Mouse (Mus musculus): ENCODE measurements around the gene Mtf1. TPM values are rescaled to one million over a fixed set of nuclear protein-coding genes. Genes with fewer than 3 reads are reported as not detected.

Gene Mtf1
- polyA plus RNA-seq, 1 experiment from 2014 or later = 24.2 TPM

GRCm38 (mm10) chr4:124766566-124766940, 35.4 kb upstream of the Mtf1 start:
- Histone ChIP-seq H3K4me1 (replicated peaks; ENCODE audit: control insufficient read depth, insufficient read depth, low read length) (peaks cover 49% of the 10 kb centered on the region), H3K4me2 (peak overlapping the region; percentile 4; the same call in 1 of the 2 replicates), H3K27ac (ENCODE audit: low read depth, low read length) (no peak overlapping the region; the same call in 1 of the 2 replicates)

GRCm38 (mm10) chr4:124768963-124769591, 32.8 kb upstream of the Mtf1 start:
- Histone ChIP-seq H3K9ac (ENCODE audit: low read depth, low read length) (no peak overlapping the region), H3K4me3 (ENCODE audit: low read depth, low read length) (peak overlapping the region; percentile 25; the same call in 1 of the 2 replicates), H3K9me3 (ENCODE audit: control insufficient read depth, low read length) (no peaks in the 10 kb centered on the region), H3K27ac (ENCODE audit: low read depth, low read length) (peak overlapping the region; percentile 71), H3K36me3 (ENCODE audit: control insufficient read depth, insufficient read depth, low read length) (no peaks in the 10 kb centered on the region), H3K27me3 (replicated peaks; ENCODE audit: control insufficient read depth, insufficient read depth, low read length) (no peaks in the 10 kb centered on the region), H3K4me2 (peak overlapping the region; percentile 51), H3K4me1 (replicated peaks; ENCODE audit: control insufficient read depth, insufficient read depth, low read length) (peaks cover 72% of the 10 kb centered on the region)
- 46% methylated on average over 13 of the region's 13 CpGs for WGBS
- DNase-seq (ENCODE audit: low spot score) (no peak), ATAC-seq (replicated peaks; ENCODE audit: low FRiP score) (peak; percentile 79)

More at GRCm38 (mm10) chr4:124766566-124766940, 35.4 kb upstream of the Mtf1 start:
- ATAC-seq (replicated peaks; ENCODE audit: low FRiP score) = no peak
- no peak overlapping the region for H3K9ac ChIP-seq (ENCODE audit: low read depth, low read length)
- 0 out of 2 replicates have a peak, but pooled peaks cover 5% of the 10 kb centered on the region for H3K36me3 ChIP-seq (ENCODE audit: control insufficient read depth, insufficient read depth, low read length)
- no peaks in the 10 kb centered on the region for H3K27me3 ChIP-seq (replicated peaks; ENCODE audit: control insufficient read depth, insufficient read depth, low read length)
- H3K9me3 ChIP-seq (ENCODE audit: control insufficient read depth, low read length) = no peaks in the 10 kb centered on the region
- DNase-seq (ENCODE audit: low spot score) = no peak
- 49% methylated on average over 2 of the region's 2 CpGs for WGBS
- H3K4me3 ChIP-seq (ENCODE audit: low read depth, low read length) = no peak overlapping the region

- Histone ChIP-seq H3K4me1 (replicated peaks; ENCODE audit: control insufficient read depth, insufficient read depth, low read length) (peaks cover 83% of the 10 kb centered on the region), H3K27me3 (replicated peaks; ENCODE audit: control insufficient read depth, insufficient read depth, low read length) (no peaks in the 10 kb centered on the region), H3K9ac (ENCODE audit: low read depth, low read length) (no peak overlapping the region), H3K36me3 (ENCODE audit: control insufficient read depth, insufficient read depth, low read length) (no peaks in the 10 kb centered on the region), H3K9me3 (ENCODE audit: control insufficient read depth, low read length) (no peaks in the 10 kb centered on the region), H3K4me3 (ENCODE audit: low read depth, low read length) (no peak overlapping the region), H3K4me2 (no peak overlapping the region), H3K27ac (ENCODE audit: low read depth, low read length) (no peak overlapping the region; the same call in 1 of the 2 replicates)
- ATAC-seq (replicated peaks; ENCODE audit: low FRiP score) = no peak
- WGBS = 70% methylated on average over 5 of the region's 5 CpGs
- no peak for DNase-seq (ENCODE audit: low spot score)
Measured at GRCm38 (mm10) chr4:124770624-124771023, 31.3 kb upstream of the Mtf1 start.

- Histone ChIP-seq H3K27ac (ENCODE audit: low read depth, low read length) (peak overlapping the region; percentile 67), H3K4me2 (peak overlapping the region; percentile 24), H3K4me3 (ENCODE audit: low read depth, low read length) (no peak overlapping the region), H3K9ac (ENCODE audit: low read depth, low read length) (no peak overlapping the region), H3K4me1 (replicated peaks; ENCODE audit: control insufficient read depth, insufficient read depth, low read length) (peaks cover 72% of the 10 kb centered on the region), H3K36me3 (ENCODE audit: control insufficient read depth, insufficient read depth, low read length) (no peaks in the 10 kb centered on the region), H3K9me3 (ENCODE audit: control insufficient read depth, low read length) (no peaks in the 10 kb centered on the region), H3K27me3 (replicated peaks; ENCODE audit: control insufficient read depth, insufficient read depth, low read length) (no peaks in the 10 kb centered on the region)
- 39% methylated on average over 4 of the region's 4 CpGs for WGBS
- ATAC-seq (replicated peaks; ENCODE audit: low FRiP score) (0 out of 2 replicates have a peak, but pooled peaks have one; percentile 2), DNase-seq (ENCODE audit: low spot score) (no peak)
Measured at GRCm38 (mm10) chr4:124772125-124772524, 29.8 kb upstream of the Mtf1 start.

GRCm38 (mm10) chr4:124773449-124773848, 28.5 kb upstream of the Mtf1 start:
- H3K9me3 ChIP-seq (ENCODE audit: control insufficient read depth, low read length) = no peaks in the 10 kb centered on the region
- no peak overlapping the region for H3K4me3 ChIP-seq (ENCODE audit: low read depth, low read length)
- no peak overlapping the region for H3K27ac ChIP-seq (ENCODE audit: low read depth, low read length)
- H3K27me3 ChIP-seq (replicated peaks; ENCODE audit: control insufficient read depth, insufficient read depth, low read length) = no peaks in the 10 kb centered on the region
- peaks cover under 1% of the 10 kb centered on the region for H3K36me3 ChIP-seq (ENCODE audit: control insufficient read depth, insufficient read depth, low read length)
- ATAC-seq (replicated peaks; ENCODE audit: low FRiP score) = no peak
- no peak overlapping the region for H3K9ac ChIP-seq (ENCODE audit: low read depth, low read length)
- 44% methylated on average over 1 of the region's 2 CpGs for WGBS
- peaks cover 61% of the 10 kb centered on the region for H3K4me1 ChIP-seq (replicated peaks; ENCODE audit: control insufficient read depth, insufficient read depth, low read length)
- 0 out of 2 replicates have a peak overlapping the region, but pooled peaks have one; percentile 12 for H3K4me2 ChIP-seq
- DNase-seq (ENCODE audit: low spot score) = no peak

- no peak for DNase-seq (ENCODE audit: low spot score)
- 70% methylated on average over 6 of the region's 6 CpGs for WGBS
- Histone ChIP-seq H3K4me2 (peak overlapping the region; percentile 65), H3K27ac (ENCODE audit: low read depth, low read length) (peak overlapping the region; percentile 84), H3K4me1 (replicated peaks; ENCODE audit: control insufficient read depth, insufficient read depth, low read length) (peaks cover 56% of the 10 kb centered on the region), H3K4me3 (ENCODE audit: low read depth, low read length) (peak overlapping the region; percentile 19; the same call in 1 of the 2 replicates), H3K9me3 (ENCODE audit: control insufficient read depth, low read length) (no peaks in the 10 kb centered on the region), H3K27me3 (replicated peaks; ENCODE audit: control insufficient read depth, insufficient read depth, low read length) (no peaks in the 10 kb centered on the region), H3K9ac (ENCODE audit: low read depth, low read length) (peak overlapping the region; percentile 26; the same call in 1 of the 2 replicates), H3K36me3 (ENCODE audit: control insufficient read depth, insufficient read depth, low read length) (peaks cover 4% of the 10 kb centered on the region)
- peak; percentile 19 for ATAC-seq (replicated peaks; ENCODE audit: low FRiP score)
Measured at GRCm38 (mm10) chr4:124773995-124774394, 27.9 kb upstream of the Mtf1 start.

- H3K9me3 ChIP-seq (ENCODE audit: control insufficient read depth, low read length) = no peaks in the 10 kb centered on the region
- H3K4me1 ChIP-seq (replicated peaks; ENCODE audit: control insufficient read depth, insufficient read depth, low read length) = peaks cover 52% of the 10 kb centered on the region
- 15% methylated on average over 2 of the region's 2 CpGs for WGBS
- no peaks in the 10 kb centered on the region for H3K27me3 ChIP-seq (replicated peaks; ENCODE audit: control insufficient read depth, insufficient read depth, low read length)
- DNase-seq (ENCODE audit: low spot score) = no peak
- H3K4me3 ChIP-seq (ENCODE audit: low read depth, low read length) = peak overlapping the region; percentile 19; the same call in 1 of the 2 replicates
- peak overlapping the region; percentile 26; the same call in 1 of the 2 replicates for H3K9ac ChIP-seq (ENCODE audit: low read depth, low read length)
- peak overlapping the region; percentile 65 for H3K4me2 ChIP-seq
- ATAC-seq (replicated peaks; ENCODE audit: low FRiP score) = peak; percentile 92
- peaks cover 8% of the 10 kb centered on the region for H3K36me3 ChIP-seq (ENCODE audit: control insufficient read depth, insufficient read depth, low read length)
- peak overlapping the region; percentile 84 for H3K27ac ChIP-seq (ENCODE audit: low read depth, low read length)
Measured at GRCm38 (mm10) chr4:124774429-124774828, 27.5 kb upstream of the Mtf1 start.

- H3K27me3 ChIP-seq (replicated peaks; ENCODE audit: control insufficient read depth, insufficient read depth, low read length) = no peaks in the 10 kb centered on the region
- no peaks in the 10 kb centered on the region for H3K4me1 ChIP-seq (replicated peaks; ENCODE audit: control insufficient read depth, insufficient read depth, low read length)
- no peak overlapping the region for H3K4me2 ChIP-seq
- H3K9me3 ChIP-seq (ENCODE audit: control insufficient read depth, low read length) = no peaks in the 10 kb centered on the region
- ATAC-seq (replicated peaks; ENCODE audit: low FRiP score) (no peak), DNase-seq (ENCODE audit: low spot score) (no peak)
- H3K27ac ChIP-seq (ENCODE audit: low read depth, low read length) = no peak overlapping the region
- 93% methylated on average over 7 of the region's 7 CpGs for WGBS
- peaks cover 29% of the 10 kb centered on the region for H3K36me3 ChIP-seq (ENCODE audit: control insufficient read depth, insufficient read depth, low read length)
- no peak overlapping the region for H3K4me3 ChIP-seq (ENCODE audit: low read depth, low read length)
- H3K9ac ChIP-seq (ENCODE audit: low read depth, low read length) = no peak overlapping the region
Measured at GRCm38 (mm10) chr4:124781361-124781760, 20.5 kb upstream of the Mtf1 start.

- Histone ChIP-seq H3K9ac (ENCODE audit: low read depth, low read length) (no peak overlapping the region), H3K27ac (ENCODE audit: low read depth, low read length) (no peak overlapping the region), H3K9me3 (ENCODE audit: control insufficient read depth, low read length) (no peaks in the 10 kb centered on the region), H3K36me3 (ENCODE audit: control insufficient read depth, insufficient read depth, low read length) (peaks cover 40% of the 10 kb centered on the region), H3K4me2 (no peak overlapping the region), H3K4me3 (ENCODE audit: low read depth, low read length) (no peak overlapping the region), H3K27me3 (replicated peaks; ENCODE audit: control insufficient read depth, insufficient read depth, low read length) (no peaks in the 10 kb centered on the region), H3K4me1 (replicated peaks; ENCODE audit: control insufficient read depth, insufficient read depth, low read length) (no peaks in the 10 kb centered on the region)
- WGBS = 91% methylated on average over 8 of the region's 8 CpGs
- DNase-seq (ENCODE audit: low spot score) = no peak
- ATAC-seq (replicated peaks; ENCODE audit: low FRiP score) = no peak
Measured at GRCm38 (mm10) chr4:124782395-124782794, 19.5 kb upstream of the Mtf1 start.
